ENCODE assay signal across 15 mouse cellular contexts in genomic region chr1:192277801-192278385, GRCm38 (mm10).
"Had no signal": no experiment of that assay in that cellular context is flagged by ENCODE, and none has a peak within 500 bp of the region (broad histone marks: within the 10 kb centered on the region; RNA-seq: fewer than 3 reads in every experiment).

No protein-coding gene starts in this region.

- H3K4me1 ChIP-seq: liver, embryonic 15.5 days; stomach, embryonic 15.5 days had no signal

- DNase-seq: kidney, adult 8-10 months; kidney, postnatal 25 days; lung, embryonic 14.5 days; lung, postnatal 10 days; lung, postnatal 4 days; right cerebral cortex, postnatal 14 days; thymus, postnatal 4 days had no signal

- H3K9me3 ChIP-seq: limb, embryonic 10.5 days; liver, embryonic 15.5 days; midbrain, embryonic 12.5 days; neural tube, embryonic 13.5 days; stomach, embryonic 15.5 days had no signal

- H3K4me2 ChIP-seq: liver, embryonic 11.5 days; liver, embryonic 15.5 days; lung, embryonic 14.5 days; midbrain, embryonic 12.5 days; neural tube, embryonic 13.5 days; stomach, embryonic 15.5 days had no signal

- H3K36me3 ChIP-seq: limb, embryonic 10.5 days; liver, embryonic 15.5 days; midbrain, embryonic 12.5 days; neural tube, embryonic 13.5 days; stomach, embryonic 15.5 days had no signal

- H3K27ac ChIP-seq: limb, embryonic 10.5 days; liver, embryonic 15.5 days; midbrain, embryonic 12.5 days; neural tube, embryonic 13.5 days; stomach, embryonic 15.5 days had no signal

- ATAC-seq: intestine, postnatal 0 days; midbrain, embryonic 16.5 days had no signal

- H3K4me3 ChIP-seq: limb, embryonic 10.5 days; liver, embryonic 15.5 days; midbrain, embryonic 12.5 days; neural tube, embryonic 13.5 days; stomach, embryonic 15.5 days had no signal

- H3K27me3 ChIP-seq: liver, embryonic 15.5 days; neural tube, embryonic 13.5 days; stomach, embryonic 15.5 days had no signal

- H3K9ac ChIP-seq: liver, embryonic 15.5 days; lung, embryonic 14.5 days; midbrain, embryonic 12.5 days; neural tube, embryonic 13.5 days; stomach, embryonic 15.5 days had no signal
